Mouse (Mus musculus) liver, postnatal 0 days (tissue): ENCODE measurements at regions not wholly inside any gene's neighbourhood (a gene's known extent, or its start where the extent isn't known, plus 50 kb on each side); places are given as distances from the start of the nearest gene placed in this dataset.

Source experiments
- CTCF ChIP-seq: sonication (generic); IDR thresholded peaks from 2 replicates; pipeline ENCODE4 v1.5.1; 2016; ENCODE audit warnings: antibody characterized with exemption, low read depth
- EP300 ChIP-seq: IDR thresholded peaks from 2 replicates; pipeline ENCODE4 v1.6.1; 2016; ENCODE audit warnings: antibody characterized with exemption, low read depth, mild to moderate bottlenecking

- TF ChIP-seq CTCF: no peak
- no peak for TF ChIP-seq EP300
Measured at GRCm38 (mm10) chr4:34146133-34146867, 96.3 kb upstream of the Spaca1 start.
